Mouse (Mus musculus) CD4-positive, CD25-positive, alpha-beta regulatory T cell, adult 2 months (primary cell): ENCODE results near the gene Cops9.

ENCODE experiments used
- DNase-seq: peaks from one replicate; pipeline ENCODE4 v3.0.0-alpha.2; 2012; ENCODE audit warnings: low read depth, low spot score

Gene Cops9

DNA sequence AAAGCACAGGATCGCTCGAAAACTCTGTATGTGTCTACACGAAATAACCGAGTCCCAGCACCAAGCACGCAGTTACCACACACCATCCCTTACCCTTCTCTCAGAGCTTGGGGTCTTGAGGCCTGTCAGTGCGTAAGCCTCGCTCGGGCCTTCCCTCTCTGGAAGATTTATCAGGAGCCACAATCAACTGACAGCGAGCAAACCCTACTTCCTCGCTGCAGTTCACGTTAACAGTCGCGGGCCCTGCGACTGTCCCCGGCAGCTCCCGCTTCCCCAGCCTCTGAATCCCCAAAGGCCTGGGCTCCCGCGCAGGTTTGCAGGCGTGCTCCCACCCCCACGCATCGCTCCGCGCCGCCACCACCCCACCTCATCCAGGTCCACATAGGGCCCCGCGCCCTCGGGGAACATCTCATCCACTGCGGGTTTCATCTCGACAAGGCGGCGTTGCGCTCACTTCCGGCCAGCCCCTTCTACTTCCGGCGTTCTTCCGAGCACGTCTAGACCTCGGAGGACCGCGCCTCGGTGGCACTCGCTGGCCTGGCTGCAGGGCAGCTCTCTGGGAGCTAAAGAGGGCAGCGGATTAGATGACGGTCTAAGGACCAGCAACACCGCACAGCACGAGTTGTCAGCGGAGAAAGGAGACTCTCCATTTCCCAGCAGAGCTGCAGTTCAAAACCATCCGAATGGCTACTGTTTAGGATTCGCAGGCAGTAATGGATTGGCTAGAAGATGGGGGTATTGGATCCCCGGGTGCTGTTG is at the start of gene Cops9:
Gene Cops9, minus strand, starts transcription at position 472 of the 759 bp plus-strand sequence.
- DNase-seq, result peak; percentile 93

DNA sequence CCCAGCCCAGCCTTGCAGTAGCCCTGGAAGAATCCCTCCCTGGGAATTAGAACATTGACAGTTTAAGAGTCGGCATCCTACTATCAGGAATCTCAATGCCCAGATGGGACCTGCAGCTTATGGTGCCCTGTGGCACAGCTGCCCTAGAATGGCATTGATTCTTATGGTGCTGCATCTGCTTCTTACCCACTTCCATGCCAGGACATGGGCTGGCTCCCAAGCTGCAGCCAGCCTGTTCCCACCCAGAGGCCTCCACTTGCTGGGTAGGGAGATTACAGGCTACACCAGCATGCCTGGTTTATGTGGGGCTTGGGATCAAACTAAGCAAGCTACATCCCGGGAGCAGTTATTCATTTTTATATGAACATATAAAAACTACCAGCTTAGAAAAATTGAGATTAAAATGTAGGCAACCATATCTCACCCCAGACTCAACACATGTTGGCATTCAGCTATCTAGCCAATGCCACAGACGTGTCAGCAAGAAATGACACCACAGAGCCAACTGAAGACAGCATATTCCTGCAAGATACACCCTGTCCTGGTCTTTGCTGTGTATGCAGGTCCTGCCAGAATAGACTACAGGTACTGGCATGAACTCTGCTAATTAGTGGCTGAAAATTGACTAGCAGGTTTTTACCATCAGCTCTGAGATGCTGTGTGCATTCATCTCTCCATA is 49.5 kb upstream of the Cops9 start:
- no peak for DNase-seq

DNA sequence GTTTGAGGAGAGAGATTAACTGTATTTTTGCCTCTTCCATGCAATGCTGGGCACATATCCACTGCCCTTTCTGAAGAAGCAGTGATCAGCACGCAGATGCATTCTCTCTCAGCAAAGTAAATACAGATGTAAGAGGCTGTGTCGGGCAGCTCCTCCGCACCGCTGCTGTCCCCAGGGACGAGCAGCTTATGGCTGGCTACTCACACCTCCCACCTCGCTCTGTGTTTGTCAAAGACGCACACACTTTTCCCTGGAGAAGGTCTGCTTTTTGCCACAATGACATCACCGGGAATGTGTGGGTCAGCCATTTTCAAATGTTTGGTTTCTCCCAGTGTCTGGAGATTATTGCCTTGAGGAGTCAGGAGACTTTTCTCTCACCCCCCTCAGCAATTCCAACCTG is 45.2 kb upstream of the Cops9 start:
- DNase-seq, result no peak

DNA sequence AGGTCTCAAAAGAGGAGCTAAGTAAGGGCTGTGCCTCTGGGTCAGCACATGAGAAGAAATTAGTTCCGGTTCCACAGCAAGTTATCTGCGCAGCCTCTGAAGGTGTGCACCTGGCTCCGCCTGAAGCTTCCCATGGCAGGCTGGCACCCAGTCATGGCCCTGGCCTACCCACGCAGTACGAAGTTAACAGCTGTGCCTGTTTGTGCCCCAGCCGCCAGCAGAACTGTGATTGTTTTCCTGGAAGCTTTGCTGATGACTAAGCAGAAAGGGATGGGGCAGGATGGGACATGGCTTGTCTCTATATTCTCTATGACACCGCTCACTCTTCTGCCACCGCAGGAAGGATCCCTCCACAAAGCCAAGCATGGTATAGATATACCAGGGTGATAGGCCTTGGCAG is 41.4 kb upstream of the Cops9 start:
- DNase-seq, result no peak

DNA sequence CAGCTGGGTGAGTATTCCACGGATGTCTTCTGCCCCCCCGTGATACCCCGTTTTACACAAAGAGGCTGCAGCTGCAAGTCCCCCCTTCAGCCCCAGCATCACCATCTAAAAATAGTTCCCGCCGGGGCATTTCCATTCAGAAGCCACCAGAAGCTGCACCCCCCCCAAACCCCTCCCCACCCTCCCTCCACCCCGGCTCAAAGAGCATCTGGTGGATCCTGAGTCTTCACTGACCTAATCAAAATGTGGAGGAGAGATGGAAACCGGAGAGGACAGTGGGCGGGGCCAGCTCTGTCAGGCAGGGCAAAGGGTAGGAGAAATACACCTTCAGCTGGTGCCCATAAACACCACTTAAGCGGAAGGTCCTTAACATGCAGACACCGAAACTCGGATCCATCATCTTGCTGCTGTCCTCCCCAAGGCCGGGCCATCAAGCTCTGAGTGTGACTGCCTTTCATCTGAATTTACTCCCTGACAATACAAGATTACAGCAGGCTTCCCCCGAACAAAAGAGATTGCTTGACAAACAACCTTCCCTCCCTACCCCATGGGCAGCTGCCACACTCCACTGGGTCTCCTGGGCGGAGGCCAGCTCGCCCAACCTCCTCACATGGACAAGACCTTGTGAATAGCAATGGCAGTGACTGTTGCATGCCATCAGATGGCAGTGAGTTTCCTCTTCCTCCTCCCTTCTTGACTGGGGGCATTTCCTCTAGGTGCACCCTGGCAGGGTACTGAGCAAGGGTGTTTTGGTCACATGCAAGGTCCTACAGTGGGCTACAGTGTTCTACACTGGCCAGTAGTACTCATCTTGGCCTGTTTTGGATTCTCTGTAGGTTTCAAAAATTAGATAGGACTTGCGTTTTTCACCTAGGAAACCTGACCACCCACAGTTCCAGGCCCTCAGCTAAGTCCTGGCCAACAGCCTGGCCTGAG is 39.2 kb upstream of the Cops9 start:
- DNase-seq, result no peak

- no peak for DNase-seq
These were observed 37.0 kb upstream of the Cops9 start for GRCm38 (mm10) chr1:92678757-92679156.

GRCm38 (mm10) chr1:92676676-92676975 is 34.8 kb upstream of the Cops9 start:
- DNase-seq, result no peak

GRCm38 (mm10) chr1:92675932-92676675 is 34.3 kb upstream of the Cops9 start:
- peak; percentile 20 for DNase-seq

GRCm38 (mm10) chr1:92673258-92673782 is 31.5 kb upstream of the Cops9 start:
- no peak for DNase-seq

- DNase-seq, result no peak
These were observed 29.5 kb upstream of the Cops9 start for GRCm38 (mm10) chr1:92671326-92671725.

GRCm38 (mm10) chr1:92669430-92669829 is 27.6 kb upstream of the Cops9 start:
- DNase-seq, result no peak

DNA sequence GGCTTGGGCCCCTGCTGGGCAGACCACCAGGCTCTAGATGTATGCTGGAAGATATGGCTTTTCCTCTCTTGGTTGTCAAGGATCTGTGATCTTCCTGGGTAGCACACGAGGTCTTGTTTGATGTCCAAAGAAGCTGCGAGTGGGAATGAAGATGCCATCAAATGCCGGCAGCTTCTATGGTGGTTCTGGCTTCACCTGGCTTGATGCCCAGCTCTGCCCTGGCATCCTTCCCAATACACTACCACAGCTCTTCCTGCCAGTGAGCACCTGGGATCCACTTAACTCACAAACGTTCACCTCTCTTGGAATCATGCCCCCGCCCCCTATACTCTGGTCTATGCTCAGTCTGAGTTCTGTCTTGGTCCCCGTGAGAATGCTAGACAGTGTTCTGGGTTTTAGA is 25.3 kb upstream of the Cops9 start:
- no peak for DNase-seq

GRCm38 (mm10) chr1:92659392-92659791 is 17.6 kb upstream of the Cops9 start:
- DNase-seq, result no peak

DNA sequence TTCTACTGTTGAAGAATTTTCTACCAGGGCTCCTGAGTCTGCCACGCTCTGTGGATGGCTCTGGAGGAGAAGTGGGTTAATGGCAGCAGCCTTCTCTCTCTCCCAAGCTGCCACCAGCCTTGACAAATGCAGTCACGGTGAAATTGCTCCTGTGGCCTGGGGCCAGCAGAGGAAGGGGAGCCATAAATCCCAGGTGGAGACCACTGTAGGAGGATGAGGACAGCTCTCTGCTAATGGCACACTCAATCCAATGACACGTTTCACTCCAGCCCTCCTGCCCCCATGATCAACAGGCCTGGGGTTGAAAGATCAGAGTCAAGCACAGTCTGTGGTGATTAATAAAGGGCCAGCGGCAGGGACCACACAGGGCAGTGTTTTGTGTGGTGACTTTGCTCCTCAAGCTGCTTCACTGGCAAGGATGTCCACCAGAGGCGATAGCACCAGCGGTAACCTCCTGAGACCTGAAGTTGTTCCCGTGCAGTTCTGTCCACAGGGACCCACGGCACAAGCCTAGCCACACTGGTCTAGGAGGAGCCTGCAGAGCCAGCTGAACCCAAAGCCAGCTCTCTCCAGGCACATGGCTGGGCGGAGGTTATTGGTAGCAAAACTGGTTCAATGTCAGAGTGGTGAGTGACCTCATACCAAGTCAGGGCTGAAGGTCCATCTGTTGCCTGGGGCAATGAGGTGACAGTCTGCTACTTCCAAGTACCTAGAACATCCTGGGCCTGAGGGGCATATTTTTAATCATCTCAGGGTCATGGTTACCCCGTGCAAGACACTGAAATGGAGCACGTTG is 15.4 kb upstream of the Cops9 start:
- no peak for DNase-seq

GRCm38 (mm10) chr1:92654676-92655075 is 12.9 kb upstream of the Cops9 start:
- DNase-seq, result no peak

DNA sequence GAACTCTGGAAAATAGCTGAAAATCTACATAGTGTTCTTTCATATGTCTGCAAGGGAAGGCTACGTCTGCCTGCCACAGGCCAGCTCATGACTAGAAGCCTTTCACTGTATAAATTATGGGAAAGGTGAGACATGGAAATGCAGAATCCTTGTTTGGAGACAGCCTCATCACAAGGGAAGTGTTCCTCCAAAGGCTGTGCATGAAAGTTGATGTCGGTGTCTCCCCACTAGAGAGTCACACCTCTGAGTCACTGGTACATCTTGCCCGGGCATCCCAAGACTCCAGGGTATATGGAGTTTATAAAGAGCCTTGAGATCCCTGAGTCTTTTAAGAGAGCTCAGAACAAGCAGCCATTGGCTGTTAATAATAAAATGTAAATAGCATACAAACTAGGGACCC is 11.4 kb upstream of the Cops9 start:
- DNase-seq, result no peak

GRCm38 (mm10) chr1:92651467-92651866 is 9.7 kb upstream of the Cops9 start:
- DNase-seq, result no peak

- peak; percentile 82 for DNase-seq
These were observed 6.9 kb upstream of the Cops9 start, which contains the start of gene Otos for GRCm38 (mm10) chr1:92648673-92649072. Otos (minus strand) TSS chr1:92648841.

DNA sequence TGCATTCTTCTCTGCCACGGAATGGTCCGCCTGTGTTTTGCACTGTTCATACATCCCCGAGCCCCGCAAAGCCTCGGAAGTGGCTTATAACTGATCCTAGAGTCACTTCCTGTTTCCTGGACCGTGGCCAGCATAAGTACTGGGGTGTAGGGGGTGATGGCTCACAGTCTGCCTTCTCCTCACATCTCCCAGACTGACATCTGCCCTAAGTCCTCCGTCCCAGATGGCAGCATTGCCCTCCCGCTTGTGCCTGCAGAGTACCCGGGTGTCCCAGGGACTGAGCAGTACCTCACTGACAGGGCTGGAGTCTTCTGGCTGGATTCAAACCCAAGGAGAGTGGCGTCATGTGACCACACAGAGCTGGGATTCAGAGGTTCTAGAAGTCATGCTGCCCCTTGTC is 6.4 kb upstream of the Cops9 start:
- peak; percentile 49 for DNase-seq

DNA sequence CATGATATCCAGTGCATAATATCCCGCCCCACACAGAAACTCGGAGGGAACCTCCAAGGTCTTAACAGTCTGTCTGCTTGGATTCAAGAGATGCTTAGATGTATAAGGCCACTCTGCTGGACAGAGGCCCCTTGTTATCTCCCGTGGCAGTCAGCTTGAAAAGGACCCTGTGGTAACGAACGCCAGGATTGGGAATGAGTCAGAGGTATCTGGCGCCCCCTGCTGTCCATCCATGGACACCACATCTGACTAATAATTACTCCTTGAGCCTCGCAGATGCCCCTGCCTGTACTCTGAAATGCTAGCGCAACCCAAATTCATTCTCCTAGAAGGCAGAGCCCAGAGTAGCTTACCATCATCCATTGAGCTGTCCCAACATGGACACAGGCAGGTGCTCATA is 6.0 kb upstream of the Cops9 start:
- DNase-seq, result peak; percentile 80
